Mouse (Mus musculus) heart, embryonic 11.5 days (tissue): ENCODE results near the gene Inf2. TPM values are rescaled to one million over a fixed set of nuclear protein-coding genes. Genes with fewer than 3 reads are reported as not detected.

Source experiments
- ATAC-seq: fragments of 200-750 bp; cut with Nextera tagmentation; replicated peaks from 2 replicates; pipeline ENCODE4 v1.8.0; 2017; ENCODE audit warnings: moderate library complexity; ENCODE audit not compliant: insufficient number of reproducible peaks, low FRiP score, low TSS enrichment
- H3K27ac ChIP-seq: fragments of 300-500 bp; sonication (generic); 2 replicates; pipeline ENCODE4 v1.5.1; 2014; ENCODE audit warnings: mild to moderate bottlenecking, low read depth, low read length
- H3K27me3 ChIP-seq: fragments of 300-500 bp; sonication (generic); 2 replicates; pipeline ENCODE4 v1.6.1; 2014; ENCODE audit warnings: mild to moderate bottlenecking, low read length, mixed read lengths; ENCODE audit not compliant: control insufficient read depth, insufficient read depth
- H3K36me3 ChIP-seq: fragments of 300-500 bp; sonication (generic); 2 replicates; pipeline ENCODE4 v1.6.1; 2014; ENCODE audit warnings: mild to moderate bottlenecking, low read length, moderate library complexity, mixed read lengths; ENCODE audit not compliant: control insufficient read depth, insufficient read depth
- H3K4me1 ChIP-seq: fragments of 300-500 bp; sonication (generic); 2 replicates; pipeline ENCODE4 v1.6.1; 2014; ENCODE audit warnings: low read length; ENCODE audit not compliant: control insufficient read depth, insufficient read depth
- H3K4me2 ChIP-seq: fragments of 300-500 bp; sonication (generic); 2 replicates; pipeline ENCODE4 v1.6.1; 2014; ENCODE audit warnings: mild to moderate bottlenecking, moderate library complexity
- H3K4me3 ChIP-seq: fragments of 300-500 bp; sonication (generic); 2 replicates; pipeline ENCODE4 v1.5.1; 2014; ENCODE audit warnings: low read depth, low read length
- H3K9ac ChIP-seq: fragments of 300-500 bp; sonication (generic); 2 replicates; pipeline ENCODE4 v1.6.1; 2014; ENCODE audit warnings: mild to moderate bottlenecking, low read depth, low read length, moderate library complexity
- H3K9me3 ChIP-seq: fragments of 300-500 bp; sonication (generic); replicated peaks from 2 replicates; pipeline ENCODE4 v1.6.1; 2016; ENCODE audit warnings: low read length; ENCODE audit not compliant: control insufficient read depth
- WGBS: fragments of 180-500 bp; shearing (Covaris S2); extraction: QIAGEN DNeasy Blood & Tissue Kit; methylation state at CpG from one replicate; pipeline ENCODE4 v1.1.7; 2014; ENCODE audit not compliant: insufficient replicate concordance; 5-methylcytosine and 5-hydroxymethylcytosine counted together
- polyA plus RNA-seq: library from polyadenylated mRNA; unstranded; fragments of >200 nt; fragmentation: Nextera tagmentation; extraction: Ambion mirVana; gene quantifications from 2 replicates; pipeline ENCODE4 v1.2.1, GENCODE M21; 2014

The Inf2 gene
- 3.2 and 3.8 TPM in 2 replicates for polyA plus RNA-seq

DNA sequence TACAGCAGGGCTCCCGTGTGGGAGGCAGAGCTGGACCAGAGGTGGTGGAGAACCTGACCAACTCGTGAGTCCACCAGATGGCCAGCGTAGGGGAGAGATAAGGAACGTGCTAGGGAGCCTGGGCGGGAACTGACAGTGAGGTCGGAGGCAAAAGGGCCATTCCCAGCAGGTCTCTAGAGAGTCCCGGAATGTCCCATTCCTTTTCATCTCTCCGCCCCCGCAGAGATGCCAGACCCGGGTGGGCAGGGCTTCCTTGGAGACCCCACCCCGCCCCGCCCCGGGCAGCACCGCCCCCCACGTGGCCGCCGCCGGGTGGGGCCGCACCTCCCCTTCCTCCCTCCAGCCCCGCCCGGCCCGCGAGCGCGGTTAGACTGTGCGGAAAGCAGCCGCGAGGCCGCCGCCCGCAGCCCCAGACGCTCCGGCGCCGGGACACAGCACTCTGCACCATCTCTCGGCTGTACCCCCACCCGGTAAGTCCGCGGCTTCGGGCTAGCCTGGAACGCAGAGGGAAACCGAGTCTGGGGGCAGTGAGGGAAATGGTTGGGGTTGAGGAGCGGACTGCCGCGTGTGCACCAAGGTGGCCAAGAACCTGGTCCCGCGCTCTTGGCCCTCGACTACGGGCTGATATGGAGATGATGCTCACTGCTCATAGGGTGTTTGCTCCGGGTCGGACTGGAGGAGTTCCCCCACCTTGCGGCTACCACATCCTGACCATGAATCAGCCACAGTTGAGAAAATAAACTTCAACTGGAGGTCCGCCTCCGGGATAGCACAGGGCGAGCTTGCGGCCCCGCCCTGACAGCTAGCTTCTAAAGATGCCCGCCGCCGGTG is at the start of gene Inf2:
Inf2 (plus strand) TSS at position 359 of the 831 bp plus-strand sequence.
- peak within 1 kb of the TSS; percentile 63 for H3K27ac ChIP-seq
- peaks cover 33% of the 10 kb centered on the region for H3K4me1 ChIP-seq
- WGBS: under 1% methylated on average over 52 of the region's 60 CpGs
- H3K9ac ChIP-seq: peak within 1 kb of the TSS; percentile 74
- H3K9me3 ChIP-seq: no peaks in the 10 kb centered on the region
- H3K4me2 ChIP-seq: peak within 1 kb of the TSS; percentile 94
- H3K36me3 ChIP-seq: no peaks in the 10 kb centered on the region
- peaks cover 5% of the 10 kb centered on the region; the same call in 1 of the 2 replicates for H3K27me3 ChIP-seq
- H3K4me3 ChIP-seq: peak within 1 kb of the TSS; percentile 64
- peak; percentile 92 for ATAC-seq

DNA sequence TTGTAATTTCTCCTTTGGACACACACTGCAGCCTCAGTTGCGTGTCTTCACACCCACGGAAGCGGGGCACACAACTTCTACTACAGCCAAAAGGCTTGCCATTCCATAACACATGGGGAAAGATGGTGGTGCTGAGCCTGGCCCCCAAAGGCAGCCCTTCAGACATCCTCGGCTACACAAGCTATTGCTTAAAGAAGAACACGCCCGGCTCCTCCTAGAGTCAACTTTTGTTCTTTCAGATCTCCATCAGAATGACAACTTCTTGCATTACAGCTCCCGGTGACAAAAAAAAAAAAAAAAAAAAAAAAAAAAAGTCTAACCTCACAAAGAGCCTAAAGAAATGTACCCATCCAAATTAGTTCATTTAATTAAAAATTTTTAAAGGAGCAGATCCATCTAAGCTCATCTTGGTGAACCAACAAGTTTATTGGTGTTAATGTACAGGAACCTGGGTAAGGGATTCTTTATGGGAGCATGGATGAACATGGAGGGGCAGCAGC is 49.1 kb upstream of the Inf2 start:
- no peak for ATAC-seq
- H3K4me2 ChIP-seq: no peak overlapping the region
- H3K4me1 ChIP-seq: peaks cover 14% of the 10 kb centered on the region
- H3K4me3 ChIP-seq: no peak overlapping the region
- H3K9ac ChIP-seq: no peak overlapping the region
- no peaks in the 10 kb centered on the region for H3K36me3 ChIP-seq
- H3K9me3 ChIP-seq: no peaks in the 10 kb centered on the region
- peaks cover 5% of the 10 kb centered on the region for H3K27me3 ChIP-seq
- 87% methylated on average over 7 of the region's 7 CpGs for WGBS
- H3K27ac ChIP-seq: no peak overlapping the region

DNA sequence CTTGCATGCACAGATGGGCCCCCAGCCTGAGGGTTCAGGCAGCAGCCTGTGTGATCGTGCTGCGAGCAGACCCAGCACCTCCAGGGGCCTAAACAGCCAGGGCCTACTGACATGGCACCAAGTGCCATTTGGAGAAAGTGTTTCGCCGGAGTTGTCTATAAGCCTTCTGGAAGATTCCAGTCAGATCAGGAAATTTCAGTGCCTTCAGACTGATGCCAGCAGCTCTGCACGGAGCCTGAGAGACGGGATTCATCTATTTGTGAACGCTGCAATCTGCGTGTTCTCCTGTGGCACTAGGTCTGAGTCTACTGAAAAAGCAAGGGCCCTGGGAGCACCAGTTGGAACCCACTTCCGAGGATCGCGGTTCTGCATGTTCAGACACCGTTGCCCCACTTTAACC is 48.3 kb upstream of the Inf2 start:
- Histone ChIP-seq H3K4me1 (peaks cover 18% of the 10 kb centered on the region), H3K9ac (no peak overlapping the region), H3K4me3 (no peak overlapping the region), H3K36me3 (no peaks in the 10 kb centered on the region), H3K27ac (no peak overlapping the region), H3K27me3 (peaks cover 5% of the 10 kb centered on the region), H3K9me3 (no peaks in the 10 kb centered on the region), H3K4me2 (no peak overlapping the region)
- no peak for ATAC-seq
- 90% methylated on average over 12 of the region's 12 CpGs for WGBS

DNA sequence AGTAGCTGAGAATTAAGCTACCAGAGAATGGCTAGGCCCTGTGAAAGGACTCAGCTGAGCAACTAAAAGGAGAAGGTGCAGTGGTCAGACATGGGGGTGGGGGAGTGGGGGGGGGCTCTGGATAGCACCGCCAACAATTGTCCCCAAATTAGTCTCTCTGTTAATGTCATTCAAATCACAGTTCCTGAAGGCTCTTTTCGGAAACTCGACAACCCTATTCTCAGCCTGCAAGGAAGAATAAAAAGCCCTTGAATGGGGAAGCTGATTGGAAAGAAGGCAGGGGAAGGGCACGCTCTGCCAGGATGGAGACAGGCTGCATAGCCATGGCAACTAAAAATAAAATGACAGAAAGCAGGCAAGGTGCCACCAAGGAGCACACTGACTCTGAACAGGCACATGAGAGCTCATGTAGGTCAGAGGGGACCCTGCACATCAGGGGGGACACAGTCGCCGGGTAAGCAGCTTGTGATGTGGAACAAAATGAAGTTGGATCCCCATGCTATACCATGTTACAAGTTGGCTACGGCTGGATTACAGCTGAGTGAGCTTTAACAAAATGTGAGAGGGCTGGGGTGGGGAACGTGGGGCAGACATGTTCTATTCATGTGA is 47.0 kb upstream of the Inf2 start:
- Histone ChIP-seq H3K27me3 (peaks cover 5% of the 10 kb centered on the region), H3K4me2 (no peak overlapping the region), H3K9ac (no peak overlapping the region), H3K4me1 (peaks cover 18% of the 10 kb centered on the region), H3K4me3 (no peak overlapping the region), H3K9me3 (no peaks in the 10 kb centered on the region), H3K27ac (no peak overlapping the region), H3K36me3 (no peaks in the 10 kb centered on the region)
- ATAC-seq: no peak
- WGBS: 50% methylated on average over 8 of the region's 8 CpGs

DNA sequence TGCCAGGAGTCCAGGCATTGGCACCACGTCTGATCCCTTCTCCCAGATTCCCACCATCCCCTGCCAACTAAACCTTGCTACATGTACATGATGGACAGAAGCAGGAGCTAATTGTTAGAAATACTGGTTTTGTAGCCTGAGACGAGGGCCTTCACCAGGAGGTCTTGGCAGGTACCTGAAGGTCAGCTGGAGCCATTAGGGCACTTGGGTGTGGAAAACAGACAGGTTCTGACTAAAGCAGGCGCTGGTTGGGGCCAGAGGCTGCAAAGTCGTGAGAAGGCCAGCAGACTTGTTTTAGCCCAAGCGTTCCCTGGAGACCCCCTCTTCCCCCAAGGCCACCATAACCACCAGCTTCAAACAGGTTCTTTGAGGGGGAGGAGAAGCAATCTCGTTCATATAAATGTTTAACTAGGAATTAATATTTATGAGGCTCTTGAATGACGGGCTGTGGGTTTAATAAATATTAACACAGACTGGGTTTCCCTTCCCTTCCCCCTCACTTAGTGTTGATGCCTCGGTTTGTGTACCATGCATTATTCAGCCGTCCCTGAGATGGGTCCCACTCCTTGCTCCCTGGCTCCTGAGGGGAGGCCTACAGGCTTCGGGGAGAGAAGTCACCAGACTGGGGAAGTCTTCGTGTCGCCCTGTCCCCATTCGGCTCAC is 46.2 kb upstream of the Inf2 start:
- Histone ChIP-seq H3K27me3 (peaks cover 1% of the 10 kb centered on the region), H3K36me3 (no peaks in the 10 kb centered on the region), H3K9me3 (no peaks in the 10 kb centered on the region), H3K4me2 (no peak overlapping the region), H3K4me1 (peaks cover 18% of the 10 kb centered on the region), H3K27ac (no peak overlapping the region), H3K9ac (no peak overlapping the region), H3K4me3 (no peak overlapping the region)
- ATAC-seq: no peak
- 66% methylated on average over 13 of the region's 13 CpGs for WGBS

DNA sequence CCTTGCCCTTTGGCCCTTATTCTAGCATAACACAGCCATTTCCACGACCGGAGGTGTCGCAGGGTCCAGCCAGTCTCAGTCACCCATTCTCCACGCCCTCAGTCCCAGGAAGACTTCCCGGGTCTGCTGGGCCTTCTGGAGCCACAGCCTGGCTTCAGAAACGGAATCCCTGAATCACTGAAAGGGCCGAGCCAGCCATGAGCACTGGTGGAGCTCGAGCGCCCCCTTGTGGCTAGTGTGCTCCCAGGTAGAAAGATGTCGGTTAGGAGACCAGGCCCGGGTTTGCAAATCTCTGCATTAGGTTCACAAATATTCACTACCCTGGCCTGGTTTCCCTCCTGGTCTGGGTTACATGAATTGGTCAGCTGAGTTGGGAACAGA is 45.7 kb upstream of the Inf2 start:
- Histone ChIP-seq H3K4me1 (peaks cover 18% of the 10 kb centered on the region), H3K9ac (no peak overlapping the region), H3K27me3 (no peaks in the 10 kb centered on the region), H3K4me3 (no peak overlapping the region), H3K27ac (no peak overlapping the region), H3K9me3 (no peaks in the 10 kb centered on the region), H3K36me3 (no peaks in the 10 kb centered on the region), H3K4me2 (no peak overlapping the region)
- 7% methylated on average over 11 of the region's 11 CpGs for WGBS
- 0 out of 2 replicates have a peak, but pooled peaks have one; percentile 11 for ATAC-seq

DNA sequence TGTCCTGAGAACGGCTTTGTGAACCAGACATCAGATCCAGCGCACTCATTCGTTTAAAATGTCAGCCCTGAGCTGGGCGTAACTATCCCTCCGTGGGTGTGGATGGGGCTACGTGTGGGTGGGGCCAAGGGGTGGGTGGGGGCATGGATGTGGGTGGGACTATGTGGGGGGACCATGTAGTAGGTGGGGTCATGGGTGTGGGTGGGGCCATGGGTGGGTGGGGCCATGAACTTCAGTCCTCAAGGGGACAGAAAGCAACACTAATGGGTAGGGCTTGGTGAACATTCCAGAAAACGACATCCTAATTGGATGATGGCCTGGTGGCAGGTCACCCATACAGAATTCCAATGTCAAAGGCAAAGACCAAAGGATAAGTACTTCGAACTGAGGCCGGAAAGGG is 44.6 kb upstream of the Inf2 start:
- 64% methylated on average over 9 of the region's 9 CpGs for WGBS
- H3K4me2 ChIP-seq: no peak overlapping the region
- ATAC-seq: no peak; the same call in 1 of the 2 replicates

DNA sequence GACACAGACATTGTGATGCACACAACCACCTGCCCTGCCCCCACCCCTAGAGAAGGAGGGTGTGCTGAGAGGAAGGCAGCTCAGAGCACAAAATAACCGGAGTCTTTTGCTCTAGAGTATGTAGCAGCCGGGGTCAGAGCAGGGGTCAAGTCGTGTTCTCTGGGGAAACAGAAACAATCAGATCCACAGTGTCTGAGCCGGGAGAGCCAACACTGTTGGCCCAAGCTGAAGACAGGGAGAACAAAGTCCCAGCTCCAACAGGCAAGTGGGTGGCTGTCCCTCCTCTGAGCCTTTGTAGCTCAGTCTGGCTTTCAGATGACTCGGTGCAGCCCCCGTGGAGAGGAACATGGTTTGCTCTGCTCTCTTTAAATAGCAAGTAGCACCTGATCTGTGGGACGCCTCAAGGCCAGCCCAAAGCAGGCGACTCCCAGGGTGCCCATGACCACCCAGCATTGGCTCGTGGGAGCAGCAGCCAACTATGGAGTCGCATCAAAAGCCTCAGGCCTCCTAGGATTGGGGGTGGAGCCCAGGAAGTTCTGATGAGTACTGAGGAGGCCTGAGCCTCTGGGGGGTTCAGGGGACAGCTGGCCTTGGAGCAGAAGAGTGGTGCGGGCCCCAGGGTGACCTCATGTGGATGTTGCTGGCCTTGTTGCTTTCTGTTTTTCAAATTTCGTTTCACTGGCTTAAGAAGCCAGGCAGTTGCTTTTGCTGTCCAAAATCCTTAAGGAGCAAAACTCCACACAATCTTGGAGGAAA is 43.5 kb upstream of the Inf2 start:
- Histone ChIP-seq H3K4me2 (no peak overlapping the region), H3K27ac (no peak overlapping the region), H3K4me3 (no peak overlapping the region), H3K9me3 (no peaks in the 10 kb centered on the region), H3K27me3 (no peaks in the 10 kb centered on the region), H3K4me1 (peaks cover 18% of the 10 kb centered on the region), H3K36me3 (no peaks in the 10 kb centered on the region), H3K9ac (no peak overlapping the region; the same call in 1 of the 2 replicates)
- 33% methylated on average over 12 of the region's 12 CpGs for WGBS
- no peak for ATAC-seq

More for the DNA sequence above, 44.6 kb upstream of the Inf2 start:
- H3K9ac ChIP-seq: no peak overlapping the region
- H3K36me3 ChIP-seq: no peaks in the 10 kb centered on the region
- no peaks in the 10 kb centered on the region for H3K9me3 ChIP-seq
- H3K27me3 ChIP-seq: no peaks in the 10 kb centered on the region
- no peak overlapping the region for H3K4me3 ChIP-seq
- peaks cover 18% of the 10 kb centered on the region for H3K4me1 ChIP-seq
- H3K27ac ChIP-seq: no peak overlapping the region
